Mouse (Mus musculus) embryonic facial prominence, embryonic 13.5 days (tissue): ENCODE results near the gene Samhd1. TPM values are rescaled to one million over a fixed set of nuclear protein-coding genes. Genes with fewer than 3 reads are reported as not detected.

Experiments used
- ATAC-seq: fragments of 200-750 bp; cut with Nextera tagmentation; 2 replicates; pipeline ENCODE4 v1.8.0; 2017; ENCODE audit warnings: low read depth; ENCODE audit not compliant: insufficient number of reproducible peaks, insufficient read depth, low FRiP score, low TSS enrichment
- H3K27ac ChIP-seq: fragments of 300-500 bp; sonication (generic); 2 replicates; pipeline ENCODE4 v1.5.1; 2015; ENCODE audit warnings: moderate library complexity, mild to moderate bottlenecking, inconsistent platforms
- H3K27me3 ChIP-seq: fragments of 300-500 bp; sonication (generic); 2 replicates; pipeline ENCODE4 v1.6.1; 2015; ENCODE audit warnings: mild to moderate bottlenecking, inconsistent platforms
- H3K36me3 ChIP-seq: fragments of 300-500 bp; sonication (generic); 2 replicates; pipeline ENCODE4 v1.6.1; 2015; ENCODE audit warnings: mild to moderate bottlenecking, inconsistent platforms
- H3K4me1 ChIP-seq: fragments of 300-500 bp; sonication (generic); 2 replicates; pipeline ENCODE4 v1.6.1; 2015; ENCODE audit warnings: inconsistent platforms
- H3K4me2 ChIP-seq: fragments of 300-500 bp; sonication (generic); 2 replicates; pipeline ENCODE4 v1.6.1; 2015; ENCODE audit warnings: moderate library complexity, mild to moderate bottlenecking, inconsistent platforms
- H3K4me3 ChIP-seq: fragments of 300-500 bp; sonication (generic); 2 replicates; pipeline ENCODE4 v1.5.1; 2015; ENCODE audit warnings: mild to moderate bottlenecking, inconsistent platforms
- H3K9ac ChIP-seq: fragments of 300-500 bp; sonication (generic); 2 replicates; pipeline ENCODE4 v1.6.1; 2015; ENCODE audit warnings: mild to moderate bottlenecking, inconsistent platforms
- H3K9me3 ChIP-seq: fragments of 300-500 bp; sonication (generic); 2 replicates; pipeline ENCODE4 v1.6.1; 2016; ENCODE audit warnings: inconsistent platforms
- WGBS: fragments of 180-500 bp; shearing (Covaris S2); methylation state at CpG from one replicate; pipeline ENCODE4 v1.1.7; 2015; ENCODE audit warnings: mixed read lengths; 5-methylcytosine and 5-hydroxymethylcytosine counted together
- polyA plus RNA-seq: library from polyadenylated mRNA; unstranded; fragments of >200 nt; fragmentation: Nextera tagmentation; extraction: Ambion mirVana; gene quantifications from 2 replicates; pipeline ENCODE4 v1.2.1, GENCODE M21; 2015

The Samhd1 gene
- polyA plus RNA-seq, 1 experiment from 2014 or later, result 22.7 TPM

DNA sequence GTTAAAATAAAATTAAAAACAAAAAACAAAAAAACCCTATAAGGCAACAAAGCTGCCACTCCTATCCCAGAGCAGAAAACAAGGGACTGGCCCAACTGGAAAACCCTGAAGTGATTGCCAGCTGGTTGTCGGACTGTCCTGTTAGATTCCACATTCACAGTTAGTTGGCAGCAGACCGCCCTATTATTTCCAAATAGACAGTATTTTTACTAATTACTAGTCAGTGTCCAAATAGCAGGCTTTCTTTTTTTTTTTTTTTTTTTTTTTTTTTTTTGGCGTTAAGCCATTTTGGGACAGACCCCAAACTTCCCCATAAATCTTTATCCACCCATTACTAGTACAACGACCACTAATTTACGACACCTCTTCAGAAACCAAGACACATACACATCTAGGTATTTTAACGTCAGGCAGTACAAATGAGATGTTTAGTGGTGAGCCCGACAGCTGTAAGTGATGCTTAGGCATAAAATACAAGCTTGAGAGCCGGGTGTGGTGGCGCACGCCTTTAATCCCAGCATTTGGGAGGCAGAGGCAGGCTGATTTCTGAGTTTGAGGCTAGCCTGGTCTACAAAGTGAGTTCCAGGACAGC lies 560 bp upstream of the Samhd1 start:
- H3K4me1 ChIP-seq, result peaks cover 8% of the 10 kb centered on the region
- H3K27ac ChIP-seq, result peak overlapping the region; percentile 79
- no peak for ATAC-seq
- peak overlapping the region; percentile 85 for H3K4me2 ChIP-seq
- no peaks in the 10 kb centered on the region for H3K27me3 ChIP-seq
- WGBS, result 86% methylated on average over 10 of the region's 10 CpGs
- H3K36me3 ChIP-seq, result no peaks in the 10 kb centered on the region
- H3K4me3 ChIP-seq, result peak overlapping the region; percentile 76
- peak overlapping the region; percentile 81 for H3K9ac ChIP-seq
- H3K9me3 ChIP-seq, result peaks cover 10% of the 10 kb centered on the region

DNA sequence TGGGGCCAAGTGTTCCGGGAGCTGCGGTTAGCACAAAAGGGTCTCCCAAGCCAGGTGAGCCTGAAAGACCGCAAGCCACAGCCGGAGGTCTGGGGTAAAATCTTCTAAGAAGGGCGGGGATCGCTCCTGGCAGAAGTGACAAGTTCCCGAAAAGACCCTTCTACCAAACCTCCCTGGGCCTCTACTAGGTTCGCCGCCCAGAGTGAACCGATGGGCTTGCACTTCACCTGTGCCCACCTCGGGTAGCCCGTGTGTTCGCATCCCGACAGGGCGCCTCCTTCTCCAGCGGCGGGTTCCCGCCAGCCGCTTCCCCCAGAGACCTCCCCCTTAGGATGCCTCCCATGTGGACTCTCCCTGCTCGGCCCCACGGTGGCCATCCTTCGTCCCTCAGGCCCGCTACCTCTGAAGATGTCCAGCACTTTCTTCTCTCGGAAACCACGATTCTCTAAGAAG lies 560 bp downstream of the Samhd1 start:
- peak overlapping the region; percentile 85 for H3K4me2 ChIP-seq
- peak overlapping the region; percentile 79 for H3K27ac ChIP-seq
- WGBS, result under 1% methylated on average over 25 of the region's 25 CpGs
- ATAC-seq, result no peak
- H3K36me3 ChIP-seq, result no peaks in the 10 kb centered on the region
- H3K27me3 ChIP-seq, result no peaks in the 10 kb centered on the region
- H3K4me3 ChIP-seq, result peak overlapping the region; percentile 76
- H3K9ac ChIP-seq, result peak overlapping the region; percentile 81
- H3K4me1 ChIP-seq, result peaks cover 8% of the 10 kb centered on the region
- H3K9me3 ChIP-seq, result 0 out of 2 replicates have a peak, but pooled peaks cover 2% of the 10 kb centered on the region

DNA sequence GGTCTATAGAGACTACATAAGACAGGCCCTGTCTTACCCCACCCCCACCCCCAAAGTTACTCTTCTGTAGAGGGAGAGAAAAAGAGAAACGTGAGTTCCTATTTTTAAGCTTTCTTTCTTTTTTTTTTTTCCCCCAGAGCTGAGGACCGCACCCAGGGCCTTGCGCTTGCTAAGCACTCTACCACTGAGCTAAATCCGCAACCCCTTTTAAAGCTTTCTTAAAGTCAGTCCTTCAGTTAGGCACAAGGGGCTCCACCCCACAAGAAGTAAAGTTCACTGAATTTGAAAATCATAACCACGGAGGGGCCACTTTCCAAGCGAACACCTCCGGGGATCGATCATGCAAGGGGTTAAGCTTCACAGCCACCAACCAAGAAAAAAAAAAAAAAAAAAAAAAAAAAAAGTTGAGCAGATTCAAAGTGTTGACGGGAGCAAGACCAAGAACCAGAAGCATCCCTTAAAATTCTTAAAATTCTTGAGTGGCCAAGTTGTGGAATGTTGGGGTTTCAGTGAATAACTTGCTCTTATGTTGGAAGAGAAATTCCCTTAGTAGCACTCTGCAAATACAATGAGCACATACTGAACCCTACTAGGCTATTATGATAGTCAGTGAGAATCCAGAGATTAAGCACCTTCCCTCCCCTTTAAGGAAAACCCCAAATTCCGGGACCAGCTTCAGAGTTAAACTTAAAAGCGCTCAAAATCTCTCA lies 1.1 kb downstream of the Samhd1 start:
- Histone ChIP-seq H3K9me3 (no peaks in the 10 kb centered on the region), H3K4me3 (peak overlapping the region; percentile 76), H3K27ac (no peak overlapping the region), H3K4me1 (peaks cover 8% of the 10 kb centered on the region), H3K36me3 (no peaks in the 10 kb centered on the region), H3K27me3 (no peaks in the 10 kb centered on the region), H3K4me2 (peak overlapping the region; percentile 85), H3K9ac (peak overlapping the region; percentile 81)
- 15% methylated on average over 11 of the region's 11 CpGs for WGBS
- ATAC-seq, result no peak

DNA sequence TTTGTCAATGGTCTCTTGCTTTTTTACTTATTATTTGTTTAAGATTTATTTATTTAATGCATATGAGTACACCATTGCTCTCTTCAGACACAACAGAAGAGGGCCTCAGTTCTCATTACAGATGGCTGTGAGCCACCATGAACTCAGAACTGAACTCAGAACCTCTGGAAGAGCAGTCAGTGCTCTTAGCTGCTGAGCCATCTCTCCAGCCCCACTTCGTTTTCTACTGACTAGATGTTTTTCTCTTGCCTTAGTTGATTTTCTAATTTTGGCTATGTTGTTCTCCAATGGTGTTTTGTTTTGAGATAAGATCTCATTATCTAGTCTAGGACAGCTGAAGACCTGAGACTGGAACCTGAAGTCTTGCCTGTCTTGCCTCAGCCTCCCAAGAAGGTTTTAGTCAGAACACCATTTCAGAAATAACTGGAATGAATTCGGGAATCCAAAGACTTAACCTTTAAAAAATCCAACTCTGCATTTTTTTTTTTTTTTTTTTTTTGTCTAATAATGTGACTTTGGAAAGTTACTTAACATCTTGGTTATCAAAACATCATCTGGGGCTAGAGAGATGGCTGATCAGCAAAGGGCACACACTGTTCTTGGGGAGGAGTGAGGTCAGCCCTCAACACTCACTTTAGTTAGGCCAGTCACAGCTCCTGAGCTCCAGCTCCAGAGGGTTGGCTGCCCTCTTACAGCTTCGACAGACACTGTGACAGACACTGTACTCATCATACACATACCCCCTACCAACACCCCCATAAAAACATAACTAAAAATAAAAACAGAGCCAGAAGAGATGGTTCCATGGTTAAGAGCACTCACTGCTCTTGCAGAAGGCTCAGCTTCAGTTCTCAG lies 2.2 kb downstream of the Samhd1 start:
- WGBS, result 74% methylated on average over 3 of the region's 3 CpGs
- no peak for ATAC-seq
- Histone ChIP-seq H3K9me3 (no peaks in the 10 kb centered on the region), H3K9ac (no peak overlapping the region), H3K4me2 (no peak overlapping the region), H3K4me1 (peaks cover 8% of the 10 kb centered on the region), H3K27me3 (no peaks in the 10 kb centered on the region), H3K27ac (no peak overlapping the region), H3K36me3 (no peaks in the 10 kb centered on the region), H3K4me3 (no peak overlapping the region)

DNA sequence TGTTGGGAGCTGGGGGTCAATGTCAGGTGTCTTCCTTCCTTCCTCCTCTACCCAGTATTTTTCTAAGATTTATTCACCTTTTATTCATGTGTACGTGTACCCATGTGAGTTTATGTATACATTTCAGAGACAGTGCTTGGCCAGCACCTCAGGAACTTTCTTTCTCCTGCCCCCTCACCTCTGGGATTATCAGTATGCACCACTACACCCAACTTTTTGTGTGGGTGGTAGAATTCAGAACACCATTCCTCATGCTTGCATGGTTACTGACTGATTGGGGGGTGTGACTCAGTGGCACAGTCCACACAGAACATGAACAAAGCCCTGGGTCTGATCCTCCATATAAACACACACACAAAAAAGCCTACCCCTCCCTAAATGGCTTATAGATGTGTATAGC lies 3.0 kb downstream of the Samhd1 start:
- 94% methylated on average over 1 of the region's 1 CpGs for WGBS

DNA sequence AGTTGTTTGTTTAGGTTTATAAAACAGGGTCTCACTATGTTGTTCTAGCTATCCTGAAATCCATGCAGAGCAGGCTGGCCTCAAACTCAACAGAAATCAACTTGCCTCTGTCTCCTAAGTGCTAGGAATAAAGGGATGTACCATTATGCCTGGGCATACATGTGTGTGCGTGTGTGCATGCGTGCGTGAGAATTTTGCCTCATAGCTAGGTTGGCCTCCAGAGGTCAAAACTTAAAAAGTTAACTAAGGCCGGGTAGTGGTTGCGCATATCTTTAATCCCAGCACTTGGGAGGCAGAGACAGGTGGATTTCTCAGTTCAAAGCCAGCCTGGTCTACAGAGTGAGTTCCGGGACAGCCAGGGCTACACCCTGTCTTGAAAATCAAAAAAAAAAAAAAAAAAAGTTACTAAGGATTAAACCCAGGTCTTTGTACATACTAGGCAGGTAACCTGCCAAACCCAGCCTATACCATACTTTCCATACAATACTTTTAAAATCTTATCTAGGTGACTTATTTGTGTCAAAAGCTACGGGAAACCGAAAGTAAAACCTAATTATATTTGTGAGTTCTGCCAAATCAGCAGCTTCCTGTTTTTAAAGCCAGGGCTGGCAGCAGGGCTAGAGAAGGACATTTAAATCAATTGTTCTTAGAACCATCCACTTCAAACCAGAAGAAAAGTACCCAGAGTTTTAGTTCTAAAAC lies 4.1 kb downstream of the Samhd1 start:
- Histone ChIP-seq H3K4me2 (no peak overlapping the region), H3K27me3 (no peaks in the 10 kb centered on the region), H3K4me3 (no peak overlapping the region), H3K36me3 (peaks cover 5% of the 10 kb centered on the region; the same call in 1 of the 2 replicates), H3K9ac (no peak overlapping the region), H3K27ac (no peak overlapping the region), H3K9me3 (no peaks in the 10 kb centered on the region), H3K4me1 (peaks cover 8% of the 10 kb centered on the region)
- 79% methylated on average over 8 of the region's 8 CpGs for WGBS
- ATAC-seq, result no peak

More for the DNA sequence above, 3.0 kb downstream of the Samhd1 start:
- H3K27ac ChIP-seq, result no peak overlapping the region
- ATAC-seq, result no peak
- H3K9ac ChIP-seq, result no peak overlapping the region
- no peaks in the 10 kb centered on the region for H3K27me3 ChIP-seq
- peaks cover 8% of the 10 kb centered on the region for H3K4me1 ChIP-seq
- H3K9me3 ChIP-seq, result no peaks in the 10 kb centered on the region
- H3K36me3 ChIP-seq, result no peaks in the 10 kb centered on the region
- H3K4me2 ChIP-seq, result no peak overlapping the region
- no peak overlapping the region for H3K4me3 ChIP-seq

DNA sequence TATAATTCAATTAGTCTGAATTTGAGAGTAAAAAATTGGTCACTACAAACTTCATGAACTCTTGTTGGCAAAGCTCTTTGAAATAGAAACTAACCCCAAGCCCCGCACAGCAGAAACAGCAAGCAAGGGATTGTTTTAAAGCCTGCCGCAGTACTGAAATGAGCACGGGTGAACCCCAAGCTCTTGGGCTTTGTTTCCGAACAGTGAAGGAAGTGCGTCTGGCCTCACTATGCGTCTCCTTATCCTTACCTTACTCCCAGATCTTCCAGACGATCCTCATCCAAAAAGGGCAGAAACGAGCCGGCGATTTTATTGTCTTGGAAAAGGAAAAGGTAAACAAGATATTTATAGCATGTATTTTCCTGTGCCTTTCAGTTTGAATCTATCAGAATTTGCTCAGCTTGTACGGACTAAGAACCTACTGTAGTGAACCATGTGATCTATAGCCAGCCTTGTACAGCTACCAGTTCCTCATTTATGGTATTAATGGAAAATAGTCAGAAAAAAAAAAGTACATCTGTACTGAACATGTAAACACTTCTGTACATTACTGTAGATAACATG lies 5.4 kb downstream of the Samhd1 start:
- no peak overlapping the region for H3K27ac ChIP-seq
- no peak overlapping the region for H3K4me3 ChIP-seq
- H3K9me3 ChIP-seq, result no peaks in the 10 kb centered on the region
- H3K4me2 ChIP-seq, result no peak overlapping the region
- H3K27me3 ChIP-seq, result no peaks in the 10 kb centered on the region
- 76% methylated on average over 11 of the region's 11 CpGs for WGBS
- H3K36me3 ChIP-seq, result peaks cover 18% of the 10 kb centered on the region
- ATAC-seq, result no peak
- peaks cover 8% of the 10 kb centered on the region for H3K4me1 ChIP-seq
- H3K9ac ChIP-seq, result 0 out of 2 replicates have a peak overlapping the region, but pooled peaks have one; percentile 27

DNA sequence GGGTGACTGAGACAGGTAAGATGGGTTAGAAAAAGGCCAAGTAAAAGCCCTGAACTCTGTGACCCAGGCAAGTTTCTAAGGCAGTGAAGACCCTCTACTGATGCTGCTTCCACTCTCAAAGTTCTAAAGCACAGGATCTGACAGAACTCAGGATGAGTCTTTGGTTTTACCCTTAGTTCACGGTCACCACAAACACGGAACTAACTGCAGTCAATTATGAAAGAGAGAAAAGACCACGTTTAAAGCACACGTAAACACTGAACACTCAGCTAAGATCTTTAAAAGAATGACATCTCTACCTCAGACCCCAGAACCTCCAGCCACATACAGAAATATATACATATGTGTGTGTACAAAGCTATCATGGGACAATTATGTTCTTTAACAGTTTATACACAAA lies 6.0 kb downstream of the Samhd1 start:
- Histone ChIP-seq H3K4me3 (no peak overlapping the region), H3K9ac (no peak overlapping the region), H3K4me2 (no peak overlapping the region), H3K4me1 (peaks cover 5% of the 10 kb centered on the region), H3K9me3 (no peaks in the 10 kb centered on the region), H3K27me3 (no peaks in the 10 kb centered on the region), H3K27ac (no peak overlapping the region), H3K36me3 (peaks cover 20% of the 10 kb centered on the region)
- 83% methylated on average over 4 of the region's 4 CpGs for WGBS
- no peak for ATAC-seq

DNA sequence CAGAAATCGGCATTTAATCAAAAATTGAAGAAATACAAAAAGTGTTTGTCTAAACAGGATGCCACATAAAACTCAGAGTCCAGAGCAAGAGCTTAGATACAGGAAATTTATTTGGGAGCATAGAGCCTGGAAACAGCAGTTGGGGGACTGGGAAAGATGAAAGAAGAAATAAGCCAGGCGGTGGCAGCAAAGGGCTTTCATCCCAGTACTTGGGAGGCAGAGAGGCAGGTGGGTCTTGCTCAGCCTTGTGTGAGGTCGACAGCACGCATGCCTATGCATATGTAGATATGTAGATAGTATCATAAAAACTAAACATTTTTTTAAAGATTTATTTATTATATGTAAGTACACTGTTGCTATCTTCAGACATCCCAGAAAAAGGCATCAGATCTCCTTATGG lies 7.0 kb downstream of the Samhd1 start:
- Histone ChIP-seq H3K4me2 (no peak overlapping the region), H3K27me3 (no peaks in the 10 kb centered on the region), H3K9me3 (no peaks in the 10 kb centered on the region), H3K4me1 (no peaks in the 10 kb centered on the region), H3K27ac (no peak overlapping the region), H3K36me3 (peaks cover 20% of the 10 kb centered on the region), H3K4me3 (no peak overlapping the region), H3K9ac (no peak overlapping the region)
- 59% methylated on average over 4 of the region's 4 CpGs for WGBS
- no peak for ATAC-seq

DNA sequence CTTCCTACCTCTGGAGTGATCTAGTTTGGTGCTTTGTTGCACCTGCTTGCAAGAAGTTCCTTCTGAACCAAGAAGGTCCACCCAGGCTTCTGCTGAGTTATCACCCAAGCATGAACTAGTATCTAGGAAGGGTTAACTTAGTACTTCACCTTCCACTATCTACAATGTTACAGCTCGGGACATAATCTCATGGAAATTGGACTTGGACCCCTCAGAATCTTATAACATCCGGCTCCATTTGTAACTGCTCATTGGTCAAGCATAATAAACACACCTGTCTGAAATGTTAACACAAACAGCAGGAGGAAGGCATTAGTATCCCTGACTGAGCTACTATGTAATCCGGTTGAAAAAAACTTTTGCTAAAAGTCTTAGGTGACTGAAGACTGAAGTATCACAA lies 7.7 kb downstream of the Samhd1 start:
- no peak overlapping the region for H3K9ac ChIP-seq
- no peaks in the 10 kb centered on the region for H3K27me3 ChIP-seq
- H3K4me2 ChIP-seq, result no peak overlapping the region
- WGBS, result 85% methylated on average over 3 of the region's 3 CpGs
- H3K4me1 ChIP-seq, result no peaks in the 10 kb centered on the region
- no peak for ATAC-seq
- H3K36me3 ChIP-seq, result peaks cover 20% of the 10 kb centered on the region
- no peaks in the 10 kb centered on the region for H3K9me3 ChIP-seq
- H3K27ac ChIP-seq, result no peak overlapping the region
- H3K4me3 ChIP-seq, result no peak overlapping the region

DNA sequence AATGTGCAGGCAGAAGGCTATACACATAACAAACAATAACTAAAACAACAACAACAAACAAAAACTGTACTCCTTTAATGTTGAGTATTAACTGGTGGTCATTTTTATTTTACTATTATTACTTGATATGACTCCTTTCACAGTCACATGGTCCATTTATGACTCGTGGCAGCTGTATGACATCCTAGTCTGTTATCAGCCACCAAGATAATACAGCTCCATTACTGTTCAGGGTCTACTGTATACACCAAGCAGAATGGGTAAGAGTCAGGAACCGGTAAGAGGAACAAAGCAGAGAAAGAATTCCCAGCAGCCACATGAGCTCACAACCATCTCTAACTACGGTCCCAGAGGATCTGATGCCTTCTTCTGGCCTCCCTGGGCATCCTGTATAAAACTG lies 9.8 kb downstream of the Samhd1 start:
- H3K36me3 ChIP-seq, result peaks cover 29% of the 10 kb centered on the region
- no peak overlapping the region for H3K27ac ChIP-seq
- no peak overlapping the region for H3K4me2 ChIP-seq
- no peak overlapping the region for H3K4me3 ChIP-seq
- no peak overlapping the region for H3K9ac ChIP-seq
- ATAC-seq, result no peak
- 93% methylated on average over 3 of the region's 3 CpGs for WGBS
- no peaks in the 10 kb centered on the region for H3K9me3 ChIP-seq
- H3K27me3 ChIP-seq, result no peaks in the 10 kb centered on the region
- H3K4me1 ChIP-seq, result no peaks in the 10 kb centered on the region
